In genomic region chr11:70230239-70230727, GRCm38 (mm10) we compare ENCODE assay signal across 8 mouse cellular contexts. TPM values are rescaled to one million over a fixed set of nuclear protein-coding genes. Genes with fewer than 3 reads are reported as not detected.
DNase-seq lines count a peak whose midpoint lies in the region; ATAC-seq lines count a peak whose summit lies in the region.

No protein-coding gene starts in this region.

- no peak overlapping the region for H3K9ac ChIP-seq in hindbrain, embryonic 11.5 days (ENCODE audit: low read depth, low read length)

- peak overlapping the region; percentile 26; the same call in 1 of the 2 replicates for H3K4me2 ChIP-seq in hindbrain, embryonic 11.5 days (replicated peaks; ENCODE audit: low read depth, low read length)

- intact Hi-C loops in left cerebral cortex, postnatal 14 days (cut with DNase I), result no loop called here

- peak; percentile 87 for DNase-seq in R1 (ENCODE audit: low read depth, low spot score)
- peak; percentile 80 for DNase-seq in cerebellum, adult 9-10 months
- peak; percentile 86 for DNase-seq in forelimb bud, embryonic 11.5 days (ENCODE audit: low read depth, low spot score)
- peak; percentile 94 for DNase-seq in hindbrain, embryonic 11.5 days (ENCODE audit: low spot score)
- DNase-seq in left cerebral cortex, postnatal 14 days (ENCODE audit: low spot score in 2 of 2), result peak; percentile 63 to 83
- DNase-seq in right cerebral cortex, postnatal 14 days, result peak; percentile 81
- peak; percentile 85 to 90 for DNase-seq in urinary bladder, postnatal 4 days (ENCODE audit: low spot score in 2 of 2)

- no peaks in the 10 kb centered on the region for H3K9me3 ChIP-seq in hindbrain, embryonic 11.5 days (ENCODE audit: control insufficient read depth, low read length)

- 0 out of 2 replicates have a peak overlapping the region, but pooled peaks have one; percentile 14 for H3K4me3 ChIP-seq in hindbrain, embryonic 11.5 days (ENCODE audit: low read depth, low read length)

- H3K36me3 ChIP-seq in hindbrain, embryonic 11.5 days (ENCODE audit: control insufficient read depth, insufficient read depth, low read length), result no peaks in the 10 kb centered on the region

- peaks cover 47% of the 10 kb centered on the region for H3K27me3 ChIP-seq in hindbrain, embryonic 11.5 days (ENCODE audit: control insufficient read depth, insufficient read depth, low read length)

- H3K4me1 ChIP-seq in hindbrain, embryonic 11.5 days (replicated peaks; ENCODE audit: control insufficient read depth, insufficient read depth, low read length), result peaks cover 4% of the 10 kb centered on the region; the same call in 1 of the 2 replicates

- peak; percentile 47 for ATAC-seq in hindbrain, embryonic 11.5 days (ENCODE audit: low FRiP score)
- peak; percentile 89 for ATAC-seq in megakaryocyte progenitor cell, adult 5-6 weeks (replicated peaks; ENCODE audit: poor library complexity)

- 1% methylated on average over 27 of the region's 32 CpGs for WGBS in hindbrain, embryonic 11.5 days

- H3K27ac ChIP-seq in hindbrain, embryonic 11.5 days (ENCODE audit: low read depth, low read length), result no peak overlapping the region; the same call in 1 of the 2 replicates

RNA-seq across cellular contexts. Expression of gene Bcl6b, which starts 0.7 kb away (rescaled TPM):
- 5.0 and 5.9 TPM in 2 replicates for polyA plus RNA-seq in hindbrain, embryonic 11.5 days (2014; fragmentation: Nextera tagmentation; extraction: Ambion mirVana)
- 1 to 10 TPM; 5.1 to 5.3 TPM for total RNA-seq in left cerebral cortex, postnatal 14 days (2021)
- total RNA-seq in megakaryocyte progenitor cell, adult 5-6 weeks (2015), result 0.17 TPM in 1 of 2 replicates, not detected in the other
- total RNA-seq in megakaryocyte progenitor cell, adult 5-6 weeks (2017), result not detected in 2 replicates

RNA-seq across cellular contexts. Expression of gene 0610010K14Rik, which starts 7.4 kb away (rescaled TPM):
- 229 and 230 TPM in 2 replicates for polyA plus RNA-seq in hindbrain, embryonic 11.5 days (2014; fragmentation: Nextera tagmentation; extraction: Ambion mirVana)
- 10 to 100 TPM; 41.3 to 54.2 TPM for total RNA-seq in left cerebral cortex, postnatal 14 days (2021)
- total RNA-seq in megakaryocyte progenitor cell, adult 5-6 weeks (2015), result 73.4 and 77.3 TPM in 2 replicates
- total RNA-seq in megakaryocyte progenitor cell, adult 5-6 weeks (2017), result 24.4 and 31.2 TPM in 2 replicates

RNA-seq across cellular contexts. Expression of gene Gm21988, which starts 9.3 kb away (rescaled TPM):
- 10.2 and 11.6 TPM in 2 replicates for polyA plus RNA-seq in hindbrain, embryonic 11.5 days (2014; fragmentation: Nextera tagmentation; extraction: Ambion mirVana)
- total RNA-seq in left cerebral cortex, postnatal 14 days (2021), result 1 to 10 TPM; 5.9 to 7.3 TPM
- total RNA-seq in megakaryocyte progenitor cell, adult 5-6 weeks (2015), result 3.4 and 4.1 TPM in 2 replicates
- 0.10 and 2.4 TPM in 2 replicates for total RNA-seq in megakaryocyte progenitor cell, adult 5-6 weeks (2017)

RNA-seq across cellular contexts. Expression of gene Rnasek, which starts 9.4 kb away (rescaled TPM):
- polyA plus RNA-seq in hindbrain, embryonic 11.5 days (2014; fragmentation: Nextera tagmentation; extraction: Ambion mirVana), result 146 and 147 TPM in 2 replicates
- 100 to 1,000 TPM; 291 TPM for total RNA-seq in left cerebral cortex, postnatal 14 days (2021)
- 134 and 151 TPM in 2 replicates for total RNA-seq in megakaryocyte progenitor cell, adult 5-6 weeks (2015)
- 19.3 and 29.4 TPM in 2 replicates for total RNA-seq in megakaryocyte progenitor cell, adult 5-6 weeks (2017)

RNA-seq across cellular contexts. Expression of gene Slc16a13, which starts 9.4 kb away (rescaled TPM):
- 10.9 and 14.3 TPM in 2 replicates for polyA plus RNA-seq in hindbrain, embryonic 11.5 days (2014; fragmentation: Nextera tagmentation; extraction: Ambion mirVana)
- total RNA-seq in left cerebral cortex, postnatal 14 days (2021), result 10 to 100 TPM in 1 of 2 experiments, 1 to 10 TPM in 1; 8.3 to 10.4 TPM
- total RNA-seq in megakaryocyte progenitor cell, adult 5-6 weeks (2015), result 4.4 and 7.0 TPM in 2 replicates
- total RNA-seq in megakaryocyte progenitor cell, adult 5-6 weeks (2017), result 2.5 and 4.6 TPM in 2 replicates

Comparison
In these comparisons a context has a peak if more than half of its experiments do, and no peak if none do; other contexts are left out.
1. RNA of gene Bcl6b, which starts 0.7 kb away (total RNA-seq): 5.1 to 5.3 TPM in left cerebral cortex, postnatal 14 days; 0.17 TPM in megakaryocyte progenitor cell, adult 5-6 weeks; every median in the first group is over 4 times any median in the second.
2. Peak in every context shown above with its lines, with median percentiles within 50 percentile points of each other: DNase-seq.